Mouse (Mus musculus) bone marrow, adult 2 months (tissue): Measurements from ENCODE around the gene Tprn.

Experiments used
- CTCF ChIP-seq: fragments of 200-500 bp; IDR thresholded peaks from 2 replicates; pipeline ENCODE4 v1.5.1; 2011; ENCODE audit warnings: low read length, control low read depth; ENCODE audit not compliant: control insufficient read depth, insufficient read depth
- POLR2A ChIP-seq: fragments of 200-500 bp; IDR thresholded peaks from 2 replicates; pipeline ENCODE4 v1.6.1; 2011; ENCODE audit warnings: low read depth, mild to moderate bottlenecking, control low read depth, low read length, borderline replicate concordance; ENCODE audit not compliant: control insufficient read depth

GRCm38 (mm10) chr2:25310969-25311368 is 48.6 kb downstream of the Tprn start:
- TF ChIP-seq CTCF (no peak), POLR2A (no peak)
